Mouse (Mus musculus) megakaryocyte, adult 5-6 weeks (primary cell): ENCODE measurements around the gene Pcbd1. TPM values are rescaled to one million over a fixed set of nuclear protein-coding genes. Genes with fewer than 3 reads are reported as not detected.

Experiments used
- ATAC-seq: 2 replicates; pipeline ENCODE4 v1.8.0; 2016; ENCODE audit warnings: mild to moderate bottlenecking, inconsistent platforms; ENCODE audit not compliant: poor library complexity, severe bottlenecking
- total RNA-seq, 2 experiments: library from RNA; stranded (forward) in 1 of 2; stranded (reverse) in 1 of 2; fragments of 153-499, 151-499 nt in 1 of 2; fragments of 221-1000, 200-1000 nt in 1 of 2; gene quantifications; 2 replicates each; pipeline versions ENCODE4 v1.2.3 to v1.2.4; 2015 to 2017

The Pcbd1 gene
- total RNA-seq, 2 experiments from 2014 or later = not detected

DNA sequence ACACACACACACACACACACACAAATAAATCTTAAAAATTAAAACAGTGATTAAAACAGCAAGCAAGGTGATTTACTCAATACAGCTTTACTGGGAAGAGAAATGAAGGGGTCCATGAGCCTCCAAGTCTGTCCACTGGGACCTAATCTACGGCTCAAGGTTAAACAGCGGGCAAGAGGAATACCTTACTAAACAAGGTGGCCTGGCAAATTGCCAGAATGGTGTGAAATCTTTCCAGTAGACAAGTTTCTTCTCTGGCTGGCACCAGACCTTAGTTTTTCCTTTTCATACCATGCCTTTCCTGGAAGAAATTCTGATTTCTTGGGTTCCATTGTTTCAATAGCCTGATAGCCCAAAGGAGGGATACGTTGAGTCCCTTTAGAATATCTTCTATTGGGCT lies 663 bp upstream of the Pcbd1 start:
- no peak for ATAC-seq

GRCm38 (mm10) chr10:61091866-61092265 lies 2.7 kb downstream of the Pcbd1 start:
- no peak for ATAC-seq

DNA sequence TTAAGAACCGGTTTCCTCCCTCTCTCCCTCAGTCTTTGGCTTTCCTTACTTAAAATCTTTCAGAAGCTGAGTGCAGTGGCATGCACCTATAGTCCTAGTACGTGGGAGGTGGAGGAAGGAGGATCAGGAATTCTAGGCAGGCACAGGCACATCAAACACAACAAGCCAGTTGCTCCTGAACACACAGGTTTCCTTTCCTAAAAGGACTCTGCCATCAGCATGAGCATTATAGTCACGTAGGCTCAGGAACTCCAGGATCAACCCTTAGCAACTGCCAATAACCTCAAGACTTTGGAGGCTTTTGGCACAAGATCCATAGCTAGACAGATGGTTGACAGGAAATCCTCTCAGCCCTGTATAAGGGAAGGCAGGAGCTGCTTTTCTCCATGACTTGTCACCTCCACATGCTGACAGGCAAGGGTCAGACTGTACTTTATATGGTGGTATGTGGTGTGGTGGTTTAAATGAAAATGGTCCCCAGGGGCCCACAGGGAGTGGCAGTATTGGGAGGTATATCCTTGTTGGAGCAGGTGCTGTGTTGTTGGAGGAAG lies 14.5 kb downstream of the Pcbd1 start:
- ATAC-seq = no peak

- peak; percentile 71 for ATAC-seq
Observed at GRCm38 (mm10) chr10:61114246-61114720, 25.2 kb downstream of the Pcbd1 start.

DNA sequence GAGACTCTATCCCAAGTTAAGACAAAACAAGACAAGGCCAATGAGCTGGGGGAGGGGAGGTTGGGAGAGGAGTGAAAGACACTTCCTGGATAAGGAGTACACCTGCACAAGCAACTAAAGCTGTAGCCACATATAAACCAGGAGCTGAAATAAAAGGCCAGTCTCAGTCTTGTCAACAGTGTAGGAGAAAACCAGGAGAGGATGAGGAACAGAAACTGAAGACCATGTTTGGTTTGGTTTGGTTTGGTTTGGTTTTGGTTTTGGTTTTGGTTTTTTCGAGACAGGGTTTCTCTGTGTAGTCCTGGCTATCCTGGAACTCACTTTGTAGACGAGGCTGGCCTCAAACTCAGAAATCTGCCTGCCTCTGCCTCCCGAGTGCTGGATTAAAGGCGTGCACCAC lies 32.6 kb downstream of the Pcbd1 start:
- ATAC-seq = peak; percentile 62; the same call in 1 of the 2 replicates

DNA sequence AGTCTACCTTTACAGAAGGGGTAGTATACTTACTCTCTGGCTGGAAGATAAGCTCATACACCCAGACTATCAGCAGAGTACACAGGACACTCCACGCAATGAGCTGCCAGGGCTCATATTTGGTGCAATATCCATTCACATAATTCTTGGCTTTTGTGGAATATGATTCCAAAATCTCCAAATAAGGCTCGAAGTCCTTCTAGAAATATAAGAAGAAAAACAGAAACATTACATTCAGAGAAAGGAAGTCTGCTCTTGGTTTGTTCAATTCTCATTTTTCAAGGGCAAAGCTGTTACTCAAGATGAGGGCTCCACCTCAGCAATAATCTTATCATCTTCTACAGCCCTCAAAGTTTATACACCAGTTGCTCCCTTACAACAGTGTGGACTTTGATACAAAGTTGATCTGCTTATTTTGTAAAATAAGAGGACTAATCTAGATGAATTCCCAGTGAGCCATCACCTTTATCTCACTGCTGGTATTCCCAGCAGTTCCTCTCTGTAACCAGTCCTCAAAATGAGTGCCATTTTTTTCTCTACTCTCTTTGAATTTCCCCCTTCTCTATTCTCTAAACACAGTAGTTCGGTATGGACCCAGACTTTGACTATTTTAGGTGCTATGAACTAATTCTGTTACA lies 34.3 kb downstream of the Pcbd1 start:
- no peak for ATAC-seq

DNA sequence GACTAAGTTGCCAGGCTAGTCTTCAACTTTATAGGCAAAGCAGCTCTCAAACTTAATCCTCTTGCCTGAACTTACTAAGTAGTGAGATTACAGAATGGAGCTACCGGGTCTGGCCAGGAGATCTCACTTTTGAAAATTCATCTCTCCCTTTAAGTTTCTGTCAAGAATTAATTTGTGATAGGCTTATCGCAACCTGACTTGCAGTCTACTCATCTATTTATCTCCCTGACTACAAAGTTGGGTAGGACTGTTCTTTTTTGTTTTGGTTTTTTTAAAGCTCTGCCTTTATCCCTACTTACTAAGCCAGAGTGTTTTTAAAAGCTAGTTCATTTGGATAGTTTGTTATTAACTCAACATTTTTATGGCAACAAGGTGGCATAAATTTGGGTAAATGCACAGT lies 35.3 kb downstream of the Pcbd1 start:
- no peak for ATAC-seq

DNA sequence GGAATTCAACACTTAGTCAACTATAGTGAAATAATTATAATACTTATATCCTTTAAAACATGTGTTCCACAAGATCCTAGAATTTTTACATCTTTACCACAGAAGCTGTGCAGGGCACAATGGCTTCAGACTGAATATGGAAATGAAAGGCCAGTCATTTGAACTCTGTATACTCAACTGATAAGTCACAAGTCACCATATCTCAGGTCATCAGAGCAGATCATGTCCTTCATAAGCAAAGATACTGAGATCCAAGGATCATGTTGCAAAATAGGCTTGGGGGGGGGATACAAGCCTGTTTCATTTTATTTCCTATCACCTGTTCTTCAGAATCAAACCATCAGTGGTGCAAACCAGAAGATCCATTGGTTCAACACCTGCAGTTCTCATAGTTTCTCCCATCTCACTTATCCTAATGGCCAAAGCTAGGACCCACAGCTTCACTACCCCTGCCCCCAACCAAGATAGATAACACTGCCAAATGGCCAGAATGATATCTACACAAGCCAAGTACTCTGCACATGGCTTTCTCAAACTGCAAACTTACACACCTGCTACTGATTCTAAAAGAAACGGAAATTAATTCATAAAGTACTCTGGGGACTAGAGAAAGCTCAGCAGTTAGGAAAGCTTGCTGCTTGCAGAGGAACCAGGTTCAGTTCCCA lies 39.7 kb downstream of the Pcbd1 start:
- no peak for ATAC-seq

GRCm38 (mm10) chr10:61130959-61131358 lies 41.8 kb downstream of the Pcbd1 start:
- ATAC-seq = no peak

DNA sequence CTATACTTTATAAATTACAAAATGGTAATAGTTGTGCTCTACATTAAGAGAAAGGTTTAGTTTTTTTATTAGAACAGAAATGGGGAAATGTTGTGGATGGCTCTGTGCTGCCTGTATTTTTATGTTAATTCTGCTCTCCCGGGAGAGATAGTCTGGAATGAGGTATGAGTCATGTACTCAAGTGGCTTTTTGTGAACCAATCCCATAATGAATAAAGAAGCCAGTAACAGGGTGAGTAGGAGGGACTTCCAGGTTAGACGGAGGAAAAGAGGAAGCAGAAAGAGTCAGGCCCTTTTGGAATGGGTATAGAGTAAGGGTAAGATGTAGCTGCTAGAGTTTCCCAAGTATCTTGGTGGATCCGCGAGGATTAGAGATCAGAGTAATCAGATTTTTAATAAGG lies 44.9 kb downstream of the Pcbd1 start:
- ATAC-seq = no peak

GRCm38 (mm10) chr10:61135226-61135839 lies 46.2 kb downstream of the Pcbd1 start:
- ATAC-seq = peak; percentile 96

DNA sequence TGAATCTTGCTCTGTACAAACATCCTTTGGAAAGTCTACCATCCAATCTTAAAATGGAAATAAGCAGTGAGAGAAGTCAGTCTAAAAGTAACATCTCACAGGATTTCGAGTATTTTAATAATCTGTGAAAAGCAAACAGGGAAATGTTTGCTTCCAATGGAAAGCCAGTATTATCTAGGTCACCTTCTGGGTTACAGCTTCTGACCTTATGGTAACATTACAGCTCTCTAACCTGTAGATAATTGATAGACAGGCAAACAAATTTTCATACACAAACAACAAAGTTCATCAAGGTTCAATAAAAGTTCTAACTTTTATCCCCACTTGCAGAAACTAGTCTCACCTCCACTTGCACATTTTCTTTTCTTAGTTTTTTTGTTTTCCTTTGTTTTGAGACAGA lies 48.4 kb downstream of the Pcbd1 start:
- no peak for ATAC-seq

GRCm38 (mm10) chr10:61143343-61143742 lies 54.2 kb downstream of the Pcbd1 start:
- ATAC-seq = no peak

Other genes with a start within 250 kb of the Pcbd1 start
- 78.2 and 85.2 TPM in 2 replicates for gene Sgpl1, start 58.4 kb downstream of the Pcbd1 start, total RNA-seq (2015)
- 66.9 and 67.6 TPM in 2 replicates for gene Sgpl1, start 58.4 kb downstream of the Pcbd1 start, total RNA-seq (2017)
- gene Tbata, start 82.6 kb downstream of the Pcbd1 start, total RNA-seq (2015) = not detected in 2 replicates
- gene Tbata, start 82.6 kb downstream of the Pcbd1 start, total RNA-seq (2017) = not detected in 2 replicates
- gene Adamts14, start 184.1 kb downstream of the Pcbd1 start, total RNA-seq (2015) = 0.16 and 0.58 TPM in 2 replicates
- gene Adamts14, start 184.1 kb downstream of the Pcbd1 start, total RNA-seq (2017) = 0.33 and 0.61 TPM in 2 replicates
- 0.20 and 2.5 TPM in 2 replicates for gene Prf1, start 208.5 kb downstream of the Pcbd1 start, total RNA-seq (2015)
- 0.88 and 1.5 TPM in 2 replicates for gene Prf1, start 208.5 kb downstream of the Pcbd1 start, total RNA-seq (2017)